Mouse (Mus musculus) brain, embryonic 14.5 days (tissue): ENCODE results near the gene Kctd21.

Experiments used
- CTCF ChIP-seq: fragments of 200-500 bp; IDR thresholded peaks from 2 replicates; pipeline ENCODE4 v1.5.1; 2012; ENCODE audit warnings: inconsistent platforms, mild to moderate bottlenecking, moderate library complexity, borderline replicate concordance; ENCODE audit not compliant: insufficient read depth, insufficient read length; ENCODE audit errors: extremely low read depth
- POLR2A ChIP-seq: fragments of 200-500 bp; IDR thresholded peaks from 2 replicates; pipeline ENCODE4 v1.6.1; 2012; ENCODE audit warnings: mild to moderate bottlenecking, inconsistent platforms, borderline replicate concordance; ENCODE audit not compliant: poor library complexity, insufficient read depth, insufficient read length, severe bottlenecking; ENCODE audit errors: extremely low read depth

- TF ChIP-seq CTCF (no peak), POLR2A (no peak)
These were observed at the start of gene Kctd21, which contains the start of gene Usp35 for GRCm38 (mm10) chr7:97331726-97332666.
